Mouse (Mus musculus) 3134 (cell line): ENCODE results near the gene Gpbar1.

Experiments
- DNase-seq: peaks from one replicate; pipeline ENCODE4 v3.0.0-alpha.2; 2011; ENCODE audit warnings: low spot score; ENCODE audit not compliant: insufficient read length; ENCODE audit errors: extremely low read depth

Gpbar1 gene

DNA sequence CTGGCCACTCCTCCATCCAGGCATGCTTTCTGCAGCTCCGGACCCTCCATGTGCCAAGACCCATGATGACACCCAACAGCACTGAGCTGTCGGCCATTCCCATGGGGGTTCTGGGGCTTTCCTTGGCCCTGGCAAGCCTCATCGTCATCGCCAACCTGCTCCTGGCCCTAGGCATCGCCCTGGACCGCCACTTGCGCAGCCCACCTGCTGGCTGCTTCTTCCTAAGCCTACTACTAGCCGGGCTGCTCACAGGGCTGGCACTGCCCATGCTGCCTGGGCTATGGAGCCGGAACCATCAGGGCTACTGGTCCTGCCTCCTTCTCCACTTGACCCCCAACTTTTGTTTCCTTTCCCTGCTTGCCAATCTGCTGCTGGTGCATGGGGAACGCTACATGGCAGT is at the start of gene Gpbar1:
Gene Gpbar1, plus strand, starts transcription at position 13 of the 400 bp plus-strand sequence.
- no peak for DNase-seq

DNA sequence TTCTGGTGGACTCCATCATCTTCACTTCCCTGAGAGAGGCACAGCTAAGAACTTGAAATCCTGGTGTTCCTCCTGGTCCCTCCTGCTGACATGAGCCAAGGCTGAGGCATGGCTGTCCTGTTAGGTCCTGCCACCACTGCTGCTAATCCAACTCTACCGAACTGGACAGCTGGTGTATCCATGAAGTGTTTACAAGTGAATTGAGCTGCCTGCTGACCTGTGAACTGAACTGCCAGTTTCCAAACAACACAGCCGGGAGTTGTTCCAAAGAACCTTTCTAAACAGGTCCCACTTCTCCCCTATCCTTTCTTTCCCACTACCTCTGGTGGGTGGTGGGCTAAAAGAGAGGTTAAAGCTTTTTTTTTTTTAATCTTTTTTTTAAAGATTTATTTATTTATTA is 48.4 kb upstream of the Gpbar1 start:
- no peak for DNase-seq

- no peak for DNase-seq
Observed at GRCm38 (mm10) chr1:74230992-74231391, 47.4 kb upstream of the Gpbar1 start.

GRCm38 (mm10) chr1:74235938-74236589 is 42.3 kb upstream of the Gpbar1 start, which contains the start of gene Arpc2:
Arpc2 (plus strand) TSS chr1:74236084.
- DNase-seq: peak; percentile 98

DNA sequence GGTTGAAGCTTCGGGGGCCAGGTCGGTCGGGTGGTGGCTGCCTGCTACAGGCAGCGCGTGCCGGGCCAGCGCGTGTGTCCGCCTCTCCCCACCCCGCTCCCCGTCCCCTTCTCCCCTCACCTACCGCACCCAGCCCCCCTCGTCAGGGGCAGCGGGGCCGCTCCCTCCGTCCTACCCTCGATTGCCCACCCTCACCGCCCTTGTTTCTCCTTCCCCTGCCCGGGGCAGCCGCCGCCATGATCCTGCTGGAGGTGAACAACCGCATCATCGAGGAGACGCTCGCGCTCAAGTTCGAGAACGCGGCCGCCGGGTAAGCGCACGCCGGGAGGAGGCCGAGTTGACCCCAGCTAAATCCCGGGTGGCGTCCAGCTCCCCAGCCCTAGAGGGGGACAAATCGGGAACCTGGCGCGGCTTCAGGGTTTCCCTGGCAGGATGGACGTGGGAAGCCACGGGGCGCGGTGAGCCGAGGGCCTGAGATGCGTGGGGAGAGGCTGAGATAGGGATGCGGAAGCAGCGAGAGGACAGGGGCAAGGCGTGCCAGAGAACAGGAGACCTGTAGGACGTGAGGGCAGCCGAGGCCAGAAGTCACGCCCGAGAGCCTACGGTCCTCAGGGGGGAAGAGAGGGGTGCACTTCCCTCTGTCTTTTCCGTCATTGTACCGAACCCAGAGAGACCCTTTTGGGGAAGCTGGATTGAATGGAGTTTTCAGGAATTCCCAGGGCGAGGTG is 41.6 kb upstream of the Gpbar1 start:
- DNase-seq: peak; percentile 77

GRCm38 (mm10) chr1:74237671-74238070 is 40.7 kb upstream of the Gpbar1 start:
- no peak for DNase-seq

DNA sequence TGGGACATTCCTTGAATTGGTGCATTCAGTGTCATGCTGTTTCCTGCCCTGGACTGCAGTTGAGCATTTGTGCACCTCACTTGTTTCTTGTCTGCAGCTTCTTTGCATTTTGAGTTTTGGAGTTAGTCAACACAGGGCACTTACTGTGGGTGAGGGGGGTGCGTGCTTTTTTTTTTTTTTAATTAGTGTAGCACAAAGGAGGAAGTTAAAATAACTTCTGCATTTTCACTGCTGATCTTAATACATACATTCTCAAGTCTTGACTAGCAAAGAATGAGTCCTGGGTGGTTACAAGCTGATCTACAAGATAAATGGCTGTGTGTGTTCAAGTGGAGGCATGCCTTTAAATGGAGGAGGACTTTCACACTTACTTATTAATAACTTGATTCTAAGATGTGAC is 40.2 kb upstream of the Gpbar1 start:
- no peak for DNase-seq

- no peak for DNase-seq
Observed at GRCm38 (mm10) chr1:74239162-74239561, 39.2 kb upstream of the Gpbar1 start.

DNA sequence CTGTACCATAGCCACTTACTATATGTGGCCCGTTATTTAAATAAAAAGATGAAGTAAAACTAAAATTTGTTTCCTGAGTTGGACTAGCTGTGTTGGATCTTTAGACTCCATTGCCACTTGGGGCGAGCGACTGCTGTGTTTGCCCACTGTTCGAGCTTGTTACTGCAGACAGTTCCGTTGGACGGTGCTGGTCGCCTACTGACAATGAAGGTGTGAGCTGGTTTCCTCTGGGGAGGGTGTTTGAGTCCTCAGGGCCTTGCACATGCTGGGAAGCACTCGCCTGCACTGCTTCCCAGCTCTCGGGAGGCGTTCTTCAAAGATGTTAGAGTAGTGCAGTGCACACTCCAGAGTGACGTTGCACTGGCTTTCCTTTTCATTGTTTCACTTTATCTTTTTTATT is 38.7 kb upstream of the Gpbar1 start:
- DNase-seq: no peak

DNA sequence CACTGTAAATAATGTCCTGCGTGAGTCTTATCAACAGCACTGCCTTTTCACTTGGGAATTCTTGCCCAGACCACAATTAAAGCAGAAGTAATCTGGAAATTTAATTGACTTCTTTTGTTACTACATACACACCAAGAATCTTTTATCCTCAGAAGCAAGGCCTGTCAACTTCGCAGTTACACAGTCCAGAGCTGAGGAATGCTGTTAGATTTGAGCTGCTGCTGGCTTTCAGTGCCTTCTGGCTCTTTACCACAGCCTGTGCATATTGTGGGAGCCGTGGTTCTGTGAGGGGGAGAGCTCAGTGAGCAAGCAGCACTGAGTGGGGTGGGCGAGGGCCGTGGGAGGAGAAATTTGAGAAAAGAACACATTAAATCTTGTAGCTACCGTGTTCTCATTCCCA is 38.0 kb upstream of the Gpbar1 start:
- DNase-seq: no peak

DNA sequence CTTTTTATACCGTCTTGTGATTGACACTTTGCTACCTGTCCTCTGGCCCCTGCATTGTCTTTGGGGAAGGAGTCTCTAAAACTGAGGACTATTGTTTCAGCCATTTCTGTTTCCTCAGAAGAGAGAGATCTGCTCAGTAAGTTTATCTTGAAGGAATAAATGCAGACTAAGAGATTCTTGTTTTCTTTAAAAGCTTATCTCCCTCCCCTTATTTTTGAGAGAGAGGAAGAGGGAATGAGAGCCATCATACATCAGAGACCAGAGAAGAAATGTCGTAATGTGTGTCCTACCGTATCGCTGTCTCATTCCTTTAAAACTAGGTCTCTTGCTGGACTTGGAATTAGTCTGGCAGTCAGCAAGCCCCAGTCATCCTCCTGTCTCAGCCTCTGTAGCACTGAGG is 37.5 kb upstream of the Gpbar1 start:
- DNase-seq: no peak

- DNase-seq: no peak
Observed at GRCm38 (mm10) chr1:74245525-74245924, 32.8 kb upstream of the Gpbar1 start.

- peak; percentile 56 for DNase-seq
Observed at GRCm38 (mm10) chr1:74248799-74249198, 29.6 kb upstream of the Gpbar1 start.

- DNase-seq: no peak
Observed at GRCm38 (mm10) chr1:74249331-74249980, 28.9 kb upstream of the Gpbar1 start.

- no peak for DNase-seq
Observed at GRCm38 (mm10) chr1:74250096-74250495, 28.3 kb upstream of the Gpbar1 start.

- DNase-seq: no peak
Observed at GRCm38 (mm10) chr1:74255704-74256345, 22.5 kb upstream of the Gpbar1 start.

- no peak for DNase-seq
Observed at GRCm38 (mm10) chr1:74256782-74257181, 21.6 kb upstream of the Gpbar1 start.

DNA sequence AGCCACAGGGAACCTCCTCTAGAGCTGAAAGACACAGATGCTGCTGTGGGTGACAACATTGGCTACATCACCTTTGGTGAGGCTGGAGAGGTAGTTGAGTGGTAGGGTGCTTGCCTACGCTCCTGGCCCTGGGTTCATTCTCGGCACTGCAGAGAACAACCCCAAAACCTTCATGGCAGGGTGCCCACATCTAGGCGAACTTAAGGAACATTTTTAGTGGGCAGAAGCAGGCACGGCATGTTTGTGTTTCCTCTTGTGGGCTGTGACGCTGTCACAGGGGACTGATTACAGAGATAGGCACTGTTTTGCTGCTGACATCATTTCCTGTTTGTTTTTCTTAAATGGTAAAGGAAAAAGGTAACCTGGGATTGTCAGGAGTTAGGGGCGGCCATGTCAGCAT is 15.8 kb upstream of the Gpbar1 start:
- no peak for DNase-seq

- no peak for DNase-seq
Observed at GRCm38 (mm10) chr1:74268750-74269149, 9.6 kb upstream of the Gpbar1 start.

DNA sequence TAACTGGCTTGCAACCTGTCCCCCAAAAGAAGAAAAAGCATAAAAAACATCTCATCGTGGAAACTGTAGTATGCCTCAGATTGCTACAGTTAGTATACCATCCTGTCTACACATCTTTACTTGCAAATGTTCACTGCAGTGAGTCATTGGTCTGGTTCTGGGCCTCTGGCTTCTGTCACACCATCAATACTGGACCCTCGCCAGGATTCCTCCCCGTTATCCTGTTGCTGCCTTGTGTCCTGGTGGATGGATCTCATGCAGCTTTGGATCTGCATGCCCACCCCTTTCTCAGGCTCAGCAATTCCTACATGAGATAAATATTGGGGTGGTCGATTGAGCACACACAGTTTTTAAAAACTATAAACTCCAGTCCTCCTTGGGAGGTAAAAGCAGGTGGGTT is 6.7 kb upstream of the Gpbar1 start:
- DNase-seq: no peak

GRCm38 (mm10) chr1:74275015-74275414 is 3.3 kb upstream of the Gpbar1 start:
- no peak for DNase-seq
